Mouse (Mus musculus): ENCODE results near the gene Csrnp1. TPM values are rescaled to one million over a fixed set of nuclear protein-coding genes. Genes with fewer than 3 reads are reported as not detected.
"Not testable (repeated sequence)": the region's sequence is repeated elsewhere in the genome, so short reads cannot be mapped to it uniquely, and the experiment has no call there.

The Csrnp1 gene
- total RNA-seq (2021) = 10 to 100 TPM; 12.5 to 19.1 TPM

DNA sequence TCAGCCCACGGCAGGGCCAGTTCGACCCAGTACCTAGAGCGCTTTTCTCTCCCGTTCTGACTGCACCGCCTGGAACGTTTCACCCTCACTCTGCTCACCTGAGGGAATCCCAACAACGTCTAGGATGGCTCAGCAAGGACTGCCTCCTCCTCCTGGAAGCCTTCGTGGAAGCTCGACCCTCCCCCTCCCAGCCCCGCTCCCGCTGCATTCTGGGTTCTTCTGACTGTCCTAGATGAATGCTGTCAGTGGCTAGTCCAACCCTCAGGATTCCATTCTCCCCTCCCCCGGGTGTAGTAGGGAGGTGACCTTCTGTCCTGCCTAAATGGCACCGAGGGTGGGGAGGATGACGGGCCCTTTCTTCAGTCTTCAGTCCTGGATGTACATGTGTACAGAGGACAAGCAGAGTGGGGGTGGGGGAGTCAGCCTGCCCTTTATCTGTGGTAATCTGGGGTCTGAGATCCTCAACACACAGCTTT lies at the start of gene Csrnp1:
Csrnp1 (minus strand) TSS at position 123 of the 476 bp plus-strand sequence.
- no peak for DNase-seq (ENCODE audit: low spot score in 2 of 2)

DNA sequence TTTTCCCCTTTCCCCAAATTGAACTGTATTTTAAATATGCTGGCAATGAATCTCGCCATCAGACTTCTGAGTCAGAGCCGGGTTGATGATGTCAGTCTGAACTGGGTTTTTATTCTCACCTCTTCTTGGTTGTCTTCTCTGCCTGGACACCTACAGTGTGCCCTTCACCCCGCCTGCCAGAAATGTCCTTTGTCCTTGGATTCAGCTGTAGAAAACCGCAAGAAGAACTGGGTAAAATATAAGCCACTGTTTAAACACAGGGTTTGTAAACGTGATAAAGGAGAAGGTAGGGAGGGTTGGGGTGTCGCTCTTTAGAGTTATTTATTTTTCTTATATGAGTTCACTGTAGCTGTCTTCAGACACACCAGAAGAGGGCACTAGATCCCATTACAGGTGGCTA lies 48.3 kb upstream of the Csrnp1 start:
- intact Hi-C loops (cut with DNase I) = no loop called here
- no peak for DNase-seq (ENCODE audit: low spot score in 2 of 2)

More for the DNA sequence above, at the start of gene Csrnp1:
- intact Hi-C loops (cut with DNase I) = no loop called here

DNA sequence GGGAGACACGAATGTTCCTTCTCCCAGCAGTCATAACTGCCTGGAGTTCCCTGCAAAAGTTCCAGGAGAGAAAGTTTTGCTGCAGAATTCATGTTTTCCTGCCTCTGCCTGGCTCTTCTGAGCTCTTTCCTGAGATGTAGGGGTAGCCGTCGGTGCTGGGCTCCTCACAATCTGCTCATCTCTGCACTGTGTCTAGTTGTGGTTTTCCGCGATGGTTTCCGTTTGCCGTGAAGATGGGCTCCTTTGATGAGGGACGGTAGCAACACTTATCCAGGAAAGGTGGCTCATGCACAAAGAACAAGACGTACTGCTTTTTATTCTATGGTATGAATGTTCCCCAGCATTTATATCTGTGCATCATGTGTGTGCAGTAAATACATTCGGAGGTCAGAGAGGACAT lies 46.0 kb upstream of the Csrnp1 start:
- DNase-seq (ENCODE audit: low spot score in 2 of 2) = no peak
- intact Hi-C loops (cut with DNase I) = no loop called here

DNA sequence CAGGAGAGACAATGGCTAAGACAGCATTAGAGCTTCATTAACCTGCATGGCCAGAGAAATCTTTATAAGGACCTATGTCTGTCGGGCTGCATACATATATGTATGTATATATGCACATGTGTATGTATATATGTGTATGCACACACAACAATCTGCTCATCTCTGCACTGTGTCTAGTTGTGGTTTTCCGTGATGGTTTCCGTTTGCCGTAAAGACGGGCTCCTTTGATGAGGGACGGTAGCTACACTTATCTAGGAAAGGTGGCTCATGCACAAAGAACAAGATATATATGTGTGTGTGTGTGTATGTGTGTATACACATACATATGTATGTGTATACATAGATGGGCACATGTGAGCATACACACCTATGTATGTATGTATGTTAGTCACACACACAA lies 45.4 kb upstream of the Csrnp1 start:
- intact Hi-C loops (cut with DNase I) = loop anchor here (2.0 kb wide), 1 partner anchor 43 kb away; no protein-coding TSS in a partner anchor
- no peak for DNase-seq (ENCODE audit: low spot score in 2 of 2)

DNA sequence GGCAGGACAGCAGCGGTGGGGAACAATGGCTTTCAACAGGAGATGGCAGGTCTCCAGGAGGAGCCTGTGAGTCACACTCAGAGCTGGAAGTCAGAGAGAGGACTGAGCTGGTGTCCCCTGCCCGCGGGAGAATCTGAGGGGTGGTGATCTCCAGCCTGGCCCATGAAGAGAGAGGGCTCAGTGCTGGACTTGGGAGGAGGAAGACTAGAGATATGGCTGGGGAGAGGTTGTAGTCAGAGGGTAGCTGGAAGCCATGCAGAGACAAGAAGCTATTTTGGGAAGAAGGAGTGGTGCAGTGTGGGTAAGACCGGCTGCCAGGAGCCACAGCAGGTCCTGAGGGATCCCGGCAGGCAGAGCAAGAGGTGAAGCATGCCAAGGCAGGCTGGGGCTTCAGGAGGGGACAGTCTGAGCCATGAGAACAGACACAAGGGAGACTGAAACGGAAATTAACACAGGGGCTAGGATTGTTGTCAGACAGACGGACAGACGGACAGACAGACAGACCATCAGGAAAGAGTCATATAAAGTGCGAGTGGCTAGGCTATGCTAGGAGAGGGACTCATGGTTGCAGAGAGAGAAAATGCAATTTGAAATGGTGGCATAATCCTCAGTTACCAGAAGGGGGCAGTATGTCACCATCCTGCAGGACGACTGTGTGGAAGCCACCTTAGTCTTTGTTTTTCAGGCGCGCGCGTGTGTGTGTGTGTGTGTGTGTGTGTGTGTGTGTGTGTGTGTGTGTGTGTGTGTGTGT lies 43.1 kb upstream of the Csrnp1 start:
- intact Hi-C loops (cut with DNase I) = loop anchor here (2.0 kb wide), 2 partner anchors 45 to 71 kb away; no protein-coding TSS in a partner anchor

DNA sequence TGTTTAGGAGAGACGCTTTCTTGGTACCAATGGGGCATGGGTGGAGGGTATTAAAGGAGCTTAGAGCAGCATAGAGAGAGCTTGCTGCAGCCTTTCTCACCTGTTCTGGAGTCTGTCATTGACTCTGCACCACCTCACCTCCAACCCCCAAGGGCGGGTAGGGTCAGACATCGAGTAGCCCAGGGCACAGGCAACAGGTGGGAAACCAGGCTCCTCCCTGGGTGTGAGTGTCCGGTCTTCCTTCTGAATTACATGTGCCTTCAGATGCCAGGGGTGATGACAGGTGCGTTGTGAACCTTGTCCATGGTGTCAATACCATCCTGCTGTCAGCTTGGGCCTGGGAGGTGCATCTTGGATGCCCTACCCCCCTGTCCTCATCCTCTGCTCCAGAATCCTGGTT lies 40.2 kb upstream of the Csrnp1 start:
- intact Hi-C loops (cut with DNase I) = no loop called here
- no peak for DNase-seq (ENCODE audit: low spot score in 2 of 2)

More for the DNA sequence above, 43.1 kb upstream of the Csrnp1 start:
- peak in 1 of 2 experiments; percentile 37 for DNase-seq (ENCODE audit: low spot score in 2 of 2)

DNA sequence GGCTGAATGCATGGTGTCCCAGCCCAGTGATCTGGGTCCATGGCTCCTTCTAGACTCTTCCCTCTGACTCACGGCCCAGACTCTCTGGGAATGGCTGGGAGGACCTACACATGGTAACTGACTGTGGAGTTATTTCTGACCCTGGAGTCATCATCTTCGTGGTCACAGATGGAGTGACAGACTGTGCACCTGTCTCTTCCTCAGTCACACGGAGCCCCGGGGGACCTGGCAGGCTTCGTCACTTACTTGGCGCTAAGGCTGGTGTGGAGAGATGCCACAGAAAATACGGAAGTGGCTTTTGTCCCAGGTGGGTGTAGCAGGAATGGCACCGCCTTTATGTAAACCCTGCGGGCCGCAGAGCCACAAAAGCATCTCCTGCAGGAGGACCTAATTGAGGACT lies 39.7 kb upstream of the Csrnp1 start:
- intact Hi-C loops (cut with DNase I) = no loop called here
- DNase-seq (ENCODE audit: low spot score in 2 of 2) = peak in 1 of 2 experiments; percentile 28

GRCm38 (mm10) chr9:120023086-120023811 lies 38.8 kb upstream of the Csrnp1 start, which contains the start of gene Xirp1:
Xirp1 (minus strand) TSS chr9:120023598.
- intact Hi-C loops (cut with DNase I) = no loop called here
- DNase-seq (ENCODE audit: low spot score in 2 of 2) = no peak

DNA sequence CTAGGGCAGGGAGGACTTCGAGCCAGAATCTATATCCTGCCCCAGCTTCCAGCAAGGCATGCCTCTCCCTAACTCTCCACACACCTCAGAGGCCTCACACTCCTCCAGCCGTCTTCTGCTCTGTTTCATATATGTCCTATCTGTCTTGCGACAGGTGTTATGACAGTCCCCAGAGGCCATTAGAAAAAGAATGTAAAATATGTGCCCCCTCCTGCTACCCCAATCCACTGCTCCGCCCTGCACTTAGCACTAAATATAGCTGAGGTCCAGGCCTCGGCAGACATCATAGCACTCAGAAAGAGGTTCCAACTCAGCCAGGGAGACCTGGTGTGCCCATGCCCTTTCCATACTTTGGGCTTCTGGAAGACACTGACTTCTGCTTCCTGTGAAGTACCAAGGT lies 36.7 kb upstream of the Csrnp1 start:
- intact Hi-C loops (cut with DNase I) = no loop called here
- no peak for DNase-seq (ENCODE audit: low spot score in 2 of 2)

GRCm38 (mm10) chr9:120020285-120020890 lies 35.9 kb upstream of the Csrnp1 start:
- DNase-seq (ENCODE audit: low spot score in 2 of 2) = peak; percentile 55 to 72
- intact Hi-C loops (cut with DNase I) = no loop called here

GRCm38 (mm10) chr9:120016956-120017355 lies 32.5 kb upstream of the Csrnp1 start:
- intact Hi-C loops (cut with DNase I) = loop anchor here (10.0 kb wide), 1 partner anchor 52 kb away; no protein-coding TSS in a partner anchor
- DNase-seq (ENCODE audit: low spot score in 2 of 2) = no peak

DNA sequence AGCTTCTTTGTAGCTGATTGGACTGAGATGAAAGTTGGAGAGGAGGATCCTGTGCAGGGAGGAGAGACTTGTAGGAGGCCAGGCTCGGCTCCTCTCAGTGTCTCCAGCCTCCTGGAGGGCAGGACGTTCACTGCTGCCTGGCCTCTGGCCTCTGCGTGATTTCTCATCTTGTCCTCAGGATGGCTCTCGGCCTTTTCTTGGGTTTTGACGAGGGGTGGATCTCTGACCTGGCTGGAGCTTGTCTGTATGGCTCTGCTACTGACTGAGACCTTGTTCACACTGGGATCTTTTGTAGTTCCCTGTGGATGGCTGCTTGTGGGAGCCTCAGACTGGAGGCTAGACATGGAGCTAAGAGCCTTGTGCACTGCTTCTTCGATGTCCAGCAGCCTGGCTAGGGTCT lies 30.4 kb upstream of the Csrnp1 start:
- no peak for DNase-seq (ENCODE audit: low spot score in 2 of 2)
- intact Hi-C loops (cut with DNase I) = loop anchor here (10.0 kb wide), 1 partner anchor 50 kb away; no protein-coding TSS in a partner anchor

- DNase-seq (ENCODE audit: low spot score in 2 of 2) = no peak
- intact Hi-C loops (cut with DNase I) = loop anchor here (10.0 kb wide), 1 partner anchor 49 kb away; no protein-coding TSS in a partner anchor
These were observed 28.9 kb upstream of the Csrnp1 start for GRCm38 (mm10) chr9:120013251-120013820.

GRCm38 (mm10) chr9:120012781-120013180 lies 28.3 kb upstream of the Csrnp1 start:
- intact Hi-C loops (cut with DNase I) = loop anchor here (10.0 kb wide), 1 partner anchor 48 kb away; no protein-coding TSS in a partner anchor
- no peak for DNase-seq (ENCODE audit: low spot score in 2 of 2)

DNA sequence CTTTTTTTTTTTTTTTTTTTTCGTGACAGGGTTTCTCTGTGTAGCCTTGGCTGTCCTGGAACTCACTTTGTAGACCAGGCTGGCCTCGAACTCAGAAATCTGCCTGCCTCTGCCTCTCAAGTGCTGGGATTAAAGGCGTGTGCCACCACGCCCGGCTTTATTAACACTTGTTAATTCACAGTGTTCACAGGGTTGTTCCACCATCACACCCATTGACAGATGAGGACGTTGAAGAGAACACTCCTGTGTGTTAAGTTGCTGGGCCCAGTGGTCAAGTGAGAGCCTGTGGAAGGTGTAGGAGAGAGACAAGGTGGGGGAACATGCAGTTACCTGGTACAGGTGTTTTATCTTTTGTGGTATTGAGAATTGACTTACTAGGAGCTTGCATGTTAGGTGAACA lies 27.7 kb upstream of the Csrnp1 start:
- intact Hi-C loops (cut with DNase I) = loop anchor here (10.0 kb wide), 1 partner anchor 47 kb away; no protein-coding TSS in a partner anchor
- not testable (repeated sequence) for DNase-seq (ENCODE audit: low spot score in 2 of 2)

DNA sequence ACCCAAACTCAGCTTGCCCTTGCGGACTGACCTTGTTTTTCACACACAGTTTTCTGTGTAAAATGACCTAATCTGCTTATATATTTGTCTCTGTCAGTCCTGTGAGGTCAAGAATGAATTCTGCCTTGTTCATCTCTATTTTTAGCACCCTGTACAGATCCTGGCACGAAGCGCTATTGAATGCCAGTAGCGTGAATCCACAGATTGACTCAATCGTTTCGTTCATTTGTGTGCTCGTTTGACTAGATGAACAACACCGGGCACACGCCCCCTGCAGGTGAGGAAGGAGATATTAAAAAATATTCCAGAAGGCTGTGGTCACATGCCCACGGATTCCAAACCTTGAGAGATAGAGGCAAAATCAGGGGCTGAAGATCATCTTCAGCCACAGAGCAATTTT lies 27.1 kb upstream of the Csrnp1 start:
- DNase-seq (ENCODE audit: low spot score in 2 of 2) = peak; percentile 41 to 64
- intact Hi-C loops (cut with DNase I) = loop anchor here (2.0 to 10.0 kb wide), 2 partner anchors 29 to 47 kb away; no protein-coding TSS in a partner anchor

DNA sequence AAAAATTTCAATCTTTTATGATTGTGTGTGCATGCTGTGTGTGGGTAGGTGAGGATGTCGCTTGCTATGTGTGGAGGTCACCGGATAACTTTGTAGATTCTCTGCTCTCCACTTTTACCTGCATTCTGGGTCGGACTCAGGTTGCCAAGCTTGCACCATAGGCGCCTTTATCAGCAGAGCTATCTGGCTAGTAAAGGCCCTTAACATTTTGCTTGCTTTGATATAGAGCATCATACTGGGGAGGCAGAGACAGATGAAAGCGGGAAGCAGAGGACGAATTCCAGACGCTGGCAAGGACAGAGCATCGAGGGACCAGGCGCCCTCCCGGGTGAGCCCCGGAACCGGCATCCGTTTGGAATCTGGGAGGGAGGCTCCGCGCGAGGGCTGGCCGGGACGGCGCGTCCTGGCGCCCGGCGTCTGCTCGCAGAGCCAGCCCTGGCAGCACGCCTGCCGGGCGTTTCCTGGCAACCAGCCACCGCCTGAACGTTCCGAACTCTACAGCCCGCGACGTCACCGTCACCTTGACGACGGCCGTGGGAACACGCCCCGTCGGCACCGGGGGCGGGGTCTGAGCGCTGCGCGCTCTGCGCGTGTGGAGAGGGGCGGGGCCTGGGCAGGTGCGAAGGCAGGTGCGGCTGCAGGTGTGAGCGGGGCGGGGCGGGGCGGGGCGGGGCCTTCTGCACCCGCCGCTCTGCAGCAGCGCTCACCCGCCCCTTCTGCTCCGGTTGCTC lies 26.5 kb upstream of the Csrnp1 start:
- DNase-seq (ENCODE audit: low spot score in 2 of 2) = peak; percentile 98 to 99
- intact Hi-C loops (cut with DNase I) = loop anchor here (2.0 to 10.0 kb wide), 2 partner anchors 28 to 46 kb away; no protein-coding TSS in a partner anchor

DNA sequence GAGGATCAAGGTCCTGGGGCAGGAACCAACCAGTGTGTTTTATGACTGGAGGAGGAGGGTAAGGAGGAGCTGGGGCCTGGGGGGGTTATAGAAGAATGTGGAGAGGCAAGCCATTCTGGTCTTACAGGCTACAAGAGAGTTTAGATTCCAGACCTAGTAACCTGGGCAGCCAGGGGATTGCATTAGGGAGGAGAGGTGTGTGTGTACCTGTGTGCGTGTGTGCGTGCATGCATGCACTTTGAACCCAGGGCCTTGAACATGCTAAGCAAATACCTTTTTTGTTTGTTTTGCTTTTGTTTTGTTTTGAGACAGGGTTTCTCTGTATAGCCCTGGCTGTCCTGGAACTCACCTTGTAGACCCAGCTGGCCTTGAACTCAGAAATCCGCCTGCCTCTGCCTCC lies 25.4 kb upstream of the Csrnp1 start:
- no peak for DNase-seq (ENCODE audit: low spot score in 2 of 2)
- intact Hi-C loops (cut with DNase I) = loop anchor here (2.0 to 10.0 kb wide), 2 partner anchors 27 to 45 kb away; no protein-coding TSS in a partner anchor
